Comparison of ENCODE assay signal across 9 mouse cellular contexts in genomic region chr13:20099546-20099945, GRCm38 (mm10). TPM values are rescaled to one million over a fixed set of nuclear protein-coding genes. Genes with fewer than 3 reads are reported as not detected.
DNase-seq lines count a peak whose midpoint lies in the region; ATAC-seq lines count a peak whose summit lies in the region.
"Had no signal": no experiment of that assay in that cellular context is flagged by ENCODE, and none has a peak within 500 bp of the region (broad histone marks: within the 10 kb centered on the region; RNA-seq: fewer than 3 reads in every experiment).

No protein-coding gene starts in this region.

- DNase-seq in forebrain, embryonic 14.5 days (ENCODE audit: low spot score), result peak; percentile 33
- DNase-seq in embryonic facial prominence, embryonic 14.5 days (ENCODE audit: low spot score), result no peak
- DNase-seq in adipocyte (ENCODE audit: low spot score), result no peak
- no peak for DNase-seq in adrenal gland, postnatal 4 days (ENCODE audit: low spot score in 2 of 2)

- H3K4me3 ChIP-seq in forebrain, embryonic 14.5 days (ENCODE audit: low read depth, low read length), result no peak overlapping the region
- no peak overlapping the region for H3K4me3 ChIP-seq in forebrain, embryonic 16.5 days (replicated peaks; ENCODE audit: low read length)
- no peak overlapping the region for H3K4me3 ChIP-seq in midbrain, embryonic 13.5 days (replicated peaks)
- no peak overlapping the region for H3K4me3 ChIP-seq in midbrain, embryonic 16.5 days (ENCODE audit: low read depth, low read length)
- no peak overlapping the region for H3K4me3 ChIP-seq in embryonic facial prominence, embryonic 14.5 days (ENCODE audit: low read depth, low read length)
- H3K4me3 ChIP-seq: erythroblast, embryonic 14.5 days had no signal

- peaks cover 4% of the 10 kb centered on the region; the same call in 1 of the 2 replicates for H3K27me3 ChIP-seq in forebrain, embryonic 14.5 days (replicated peaks; ENCODE audit: control insufficient read depth, insufficient read depth, low read length)
- H3K27me3 ChIP-seq in forebrain, embryonic 16.5 days (replicated peaks; ENCODE audit: control insufficient read depth, insufficient read depth, low read length), result peaks cover 14% of the 10 kb centered on the region; the same call in 1 of the 2 replicates
- H3K27me3 ChIP-seq in midbrain, embryonic 13.5 days, result no peaks in the 10 kb centered on the region
- no peaks in the 10 kb centered on the region for H3K27me3 ChIP-seq in midbrain, embryonic 16.5 days (ENCODE audit: control insufficient read depth, insufficient read depth, low read depth, low read length)
- H3K27me3 ChIP-seq in embryonic facial prominence, embryonic 14.5 days (replicated peaks; ENCODE audit: control insufficient read depth, insufficient read depth, low read length), result no peaks in the 10 kb centered on the region

- no peaks in the 10 kb centered on the region for H3K4me1 ChIP-seq in forebrain, embryonic 14.5 days (ENCODE audit: control insufficient read depth, insufficient read depth, low read length)
- H3K4me1 ChIP-seq in forebrain, embryonic 16.5 days (replicated peaks; ENCODE audit: control insufficient read depth, insufficient read depth, low read length), result peaks cover 6% of the 10 kb centered on the region; the same call in 1 of the 2 replicates
- no peaks in the 10 kb centered on the region for H3K4me1 ChIP-seq in midbrain, embryonic 13.5 days (replicated peaks)
- no peaks in the 10 kb centered on the region for H3K4me1 ChIP-seq in midbrain, embryonic 16.5 days (ENCODE audit: control insufficient read depth, insufficient read depth, low read length)
- H3K4me1 ChIP-seq in embryonic facial prominence, embryonic 14.5 days (ENCODE audit: control insufficient read depth, insufficient read depth, low read length), result peaks cover 14% of the 10 kb centered on the region

- peak; percentile 55; the same call in 1 of the 2 replicates for ATAC-seq in forebrain, embryonic 14.5 days
- no peak for ATAC-seq in forebrain, embryonic 16.5 days
- ATAC-seq in midbrain, embryonic 13.5 days, result peak; percentile 67; the same call in 1 of the 2 replicates
- ATAC-seq in midbrain, embryonic 16.5 days, result no peak
- ATAC-seq in embryonic facial prominence, embryonic 14.5 days (ENCODE audit: low read depth), result 0 out of 2 replicates have a peak, but pooled peaks have one; percentile 5
- 0 out of 2 replicates have a peak, but pooled peaks have one; percentile 31 for ATAC-seq in megakaryocyte, adult 5-6 weeks (ENCODE audit: poor library complexity, severe bottlenecking)

- 13% methylated on average over 4 of the region's 4 CpGs for WGBS in forebrain, embryonic 14.5 days
- 10% methylated on average over 4 of the region's 4 CpGs for WGBS in forebrain, embryonic 16.5 days
- WGBS in midbrain, embryonic 13.5 days, result 10% methylated on average over 4 of the region's 4 CpGs
- WGBS in midbrain, embryonic 16.5 days, result 16% methylated on average over 4 of the region's 4 CpGs
- 23% methylated on average over 4 of the region's 4 CpGs for WGBS in embryonic facial prominence, embryonic 14.5 days

- no peak overlapping the region for H3K27ac ChIP-seq in forebrain, embryonic 14.5 days (ENCODE audit: low read depth, low read length)
- no peak overlapping the region for H3K27ac ChIP-seq in forebrain, embryonic 16.5 days (ENCODE audit: low read length)
- H3K27ac ChIP-seq in midbrain, embryonic 13.5 days, result no peak overlapping the region
- H3K27ac ChIP-seq in midbrain, embryonic 16.5 days (ENCODE audit: low read length), result no peak overlapping the region
- H3K27ac ChIP-seq in embryonic facial prominence, embryonic 14.5 days (replicated peaks; ENCODE audit: low read depth, low read length), result no peak overlapping the region; the same call in 1 of the 2 replicates

- H3K9me3 ChIP-seq in forebrain, embryonic 14.5 days (replicated peaks; ENCODE audit: control insufficient read depth, low read length), result no peaks in the 10 kb centered on the region
- no peaks in the 10 kb centered on the region for H3K9me3 ChIP-seq in forebrain, embryonic 16.5 days (ENCODE audit: control insufficient read depth, low read length)
- no peaks in the 10 kb centered on the region for H3K9me3 ChIP-seq in midbrain, embryonic 13.5 days
- no peaks in the 10 kb centered on the region for H3K9me3 ChIP-seq in midbrain, embryonic 16.5 days (replicated peaks; ENCODE audit: control insufficient read depth, low read length, poor library complexity, severe bottlenecking)
- H3K9me3 ChIP-seq in embryonic facial prominence, embryonic 14.5 days (ENCODE audit: control insufficient read depth, low read length), result no peaks in the 10 kb centered on the region

- H3K36me3 ChIP-seq in forebrain, embryonic 14.5 days (ENCODE audit: control insufficient read depth, insufficient read depth, low read length), result no peaks in the 10 kb centered on the region
- H3K36me3 ChIP-seq in forebrain, embryonic 16.5 days (ENCODE audit: control insufficient read depth, insufficient read depth), result no peaks in the 10 kb centered on the region
- H3K36me3 ChIP-seq in midbrain, embryonic 13.5 days, result no peaks in the 10 kb centered on the region
- no peaks in the 10 kb centered on the region for H3K36me3 ChIP-seq in midbrain, embryonic 16.5 days (ENCODE audit: control insufficient read depth, insufficient read depth, low read length)
- no peaks in the 10 kb centered on the region for H3K36me3 ChIP-seq in embryonic facial prominence, embryonic 14.5 days (ENCODE audit: control insufficient read depth, insufficient read depth, low read length)

- no peak overlapping the region for H3K4me2 ChIP-seq in forebrain, embryonic 14.5 days (ENCODE audit: low read length)
- no peak overlapping the region for H3K4me2 ChIP-seq in forebrain, embryonic 16.5 days (ENCODE audit: low read length)
- no peak overlapping the region for H3K4me2 ChIP-seq in midbrain, embryonic 13.5 days (replicated peaks)
- H3K4me2 ChIP-seq in midbrain, embryonic 16.5 days (ENCODE audit: low read length), result no peak overlapping the region
- H3K4me2 ChIP-seq in embryonic facial prominence, embryonic 14.5 days (ENCODE audit: low read depth, low read length), result no peak overlapping the region

- no peak overlapping the region for H3K9ac ChIP-seq in forebrain, embryonic 14.5 days (ENCODE audit: low read length)
- no peak overlapping the region for H3K9ac ChIP-seq in forebrain, embryonic 16.5 days (replicated peaks; ENCODE audit: low read depth, low read length)
- no peak overlapping the region for H3K9ac ChIP-seq in midbrain, embryonic 13.5 days (replicated peaks)
- H3K9ac ChIP-seq in midbrain, embryonic 16.5 days (ENCODE audit: low read depth, low read length), result no peak overlapping the region
- H3K9ac ChIP-seq in embryonic facial prominence, embryonic 14.5 days (ENCODE audit: low read depth, low read length), result no peak overlapping the region

RNA-seq across cellular contexts. Expression of gene Elmo1, which starts 9.2 kb away (rescaled TPM):
- 22.6 and 27.8 TPM in 2 replicates for polyA plus RNA-seq in forebrain, embryonic 14.5 days (2014; fragmentation: Nextera tagmentation; extraction: Ambion mirVana)
- polyA plus RNA-seq in forebrain, embryonic 16.5 days (2015; fragmentation: Nextera tagmentation; extraction: Ambion mirVana), result 37.6 and 42.4 TPM in 2 replicates
- polyA plus RNA-seq in midbrain, embryonic 13.5 days (2015; fragmentation: Nextera tagmentation; extraction: Ambion mirVana), result 36.5 and 40.0 TPM in 2 replicates
- polyA plus RNA-seq in midbrain, embryonic 16.5 days (2015; fragmentation: Nextera tagmentation; extraction: Ambion mirVana), result 38.5 and 43.2 TPM in 2 replicates
- polyA plus RNA-seq in embryonic facial prominence, embryonic 14.5 days (2014; fragmentation: Nextera tagmentation; extraction: Ambion mirVana), result 16.6 and 21.4 TPM in 2 replicates
- 69.9 and 81.4 TPM in 2 replicates for total RNA-seq in megakaryocyte, adult 5-6 weeks (2015)
- total RNA-seq in megakaryocyte, adult 5-6 weeks (2017), result 37.1 and 45.1 TPM in 2 replicates
- total RNA-seq in adrenal gland, postnatal 4 days (2021), result 10 to 100 TPM; 26.2 to 28.2 TPM

Comparison
In these comparisons a context has a peak if more than half of its experiments do, and no peak if none do; other contexts are left out.
1. ATAC-seq: peak in forebrain, embryonic 14.5 days (single experiment), midbrain, embryonic 13.5 days (single experiment), embryonic facial prominence, embryonic 14.5 days (single experiment) and megakaryocyte, adult 5-6 weeks (single experiment); none in forebrain, embryonic 16.5 days (single experiment) and midbrain, embryonic 16.5 days (single experiment).